Mouse (Mus musculus): ENCODE results near the gene Ckap5.

Gene Ckap5

GRCm38 (mm10) chr2:91628171-91628570 lies 101.6 kb downstream of the Ckap5 start:
- DNase-seq, result no peak

- DNase-seq, result peak; percentile 52
Measured at GRCm38 (mm10) chr2:91629682-91630081, 103.1 kb downstream of the Ckap5 start.

- DNase-seq, result no peak
Measured at GRCm38 (mm10) chr2:91630384-91630783, 103.8 kb downstream of the Ckap5 start.

GRCm38 (mm10) chr2:91631826-91632225 lies 105.3 kb downstream of the Ckap5 start:
- no peak for DNase-seq

GRCm38 (mm10) chr2:91632316-91632715 lies 105.8 kb downstream of the Ckap5 start:
- DNase-seq, result no peak

GRCm38 (mm10) chr2:91633334-91633977 lies 106.9 kb downstream of the Ckap5 start:
- DNase-seq, result no peak

GRCm38 (mm10) chr2:91634841-91635240 lies 108.3 kb downstream of the Ckap5 start:
- DNase-seq, result no peak

GRCm38 (mm10) chr2:91635486-91635885 lies 108.9 kb downstream of the Ckap5 start:
- DNase-seq, result no peak

GRCm38 (mm10) chr2:91636229-91636628 lies 109.7 kb downstream of the Ckap5 start, which contains the start of gene F2:
Gene F2, minus strand, starts transcription at chr2:91636414.
- DNase-seq, result no peak

- no peak for DNase-seq
Measured at GRCm38 (mm10) chr2:91636727-91637338, 110.3 kb downstream of the Ckap5 start.

- no peak for DNase-seq
Measured at GRCm38 (mm10) chr2:91638931-91639330, 112.4 kb downstream of the Ckap5 start.

- no peak for DNase-seq
Measured at GRCm38 (mm10) chr2:91642825-91643415, 116.4 kb downstream of the Ckap5 start.

- no peak for DNase-seq
Measured at GRCm38 (mm10) chr2:91644021-91644420, 117.5 kb downstream of the Ckap5 start.

GRCm38 (mm10) chr2:91645354-91645753 lies 118.8 kb downstream of the Ckap5 start:
- no peak for DNase-seq

GRCm38 (mm10) chr2:91645811-91646210 lies 119.2 kb downstream of the Ckap5 start:
- no peak for DNase-seq

GRCm38 (mm10) chr2:91646733-91647132 lies 120.2 kb downstream of the Ckap5 start:
- no peak for DNase-seq

- DNase-seq, result no peak
Measured at GRCm38 (mm10) chr2:91649152-91649551, 122.6 kb downstream of the Ckap5 start.

GRCm38 (mm10) chr2:91649553-91650359 lies 123.2 kb downstream of the Ckap5 start, which contains the start of the genes Zfp408 and Arhgap1:
Gene Zfp408, minus strand, starts transcription at chr2:91649791.
Gene Arhgap1, plus strand, starts transcription at chr2:91649860.
- peak; percentile 91 for DNase-seq

- DNase-seq, result no peak
Measured at GRCm38 (mm10) chr2:91650360-91650995, 123.9 kb downstream of the Ckap5 start.

- DNase-seq, result no peak
Measured at GRCm38 (mm10) chr2:91651458-91652258, 125.1 kb downstream of the Ckap5 start.

GRCm38 (mm10) chr2:91652863-91653262 lies 126.3 kb downstream of the Ckap5 start:
- DNase-seq, result peak; percentile 41

- DNase-seq, result no peak
Measured at GRCm38 (mm10) chr2:91655388-91655787, 128.8 kb downstream of the Ckap5 start.

Data from right cerebral cortex, postnatal 25 days (tissue).